Mouse (Mus musculus) lung, embryonic 14.5 days (tissue): ENCODE measurements around the gene Rala. TPM values are rescaled to one million over a fixed set of nuclear protein-coding genes. Genes with fewer than 3 reads are reported as not detected.
"Not testable (repeated sequence)": the region's sequence is repeated elsewhere in the genome, so short reads cannot be mapped to it uniquely, and the experiment has no call there.

Experiments
- ATAC-seq: fragments of 200-750 bp; cut with Nextera tagmentation; 2 replicates; pipeline ENCODE4 v1.8.0; 2017; ENCODE audit warnings: mild to moderate bottlenecking, moderate TSS enrichment, moderate library complexity; ENCODE audit not compliant: insufficient read depth
- DNase-seq: peaks from one replicate; pipeline ENCODE4 v3.0.0-alpha.2; 2015
- H3K27ac ChIP-seq: fragments of 300-500 bp; sonication (generic); 2 replicates; pipeline ENCODE4 v1.5.1; 2014; ENCODE audit warnings: low read depth, mild to moderate bottlenecking, moderate library complexity
- H3K27me3 ChIP-seq: fragments of 300-500 bp; sonication (generic); 2 replicates; pipeline ENCODE4 v1.6.1; 2014; ENCODE audit warnings: low read length, control low read depth; ENCODE audit not compliant: insufficient read depth
- H3K36me3 ChIP-seq: fragments of 300-500 bp; sonication (generic); 2 replicates; pipeline ENCODE4 v1.6.1; 2014; ENCODE audit warnings: control low read depth; ENCODE audit not compliant: insufficient read depth
- H3K4me1 ChIP-seq: fragments of 300-500 bp; sonication (generic); 2 replicates; pipeline ENCODE4 v1.6.1; 2014; ENCODE audit warnings: antibody characterized with exemption, control low read depth; ENCODE audit not compliant: insufficient read depth
- H3K4me2 ChIP-seq: fragments of 300-500 bp; sonication (generic); 2 replicates; pipeline ENCODE4 v1.6.1; 2014; ENCODE audit warnings: mild to moderate bottlenecking
- H3K4me3 ChIP-seq: fragments of 300-500 bp; sonication (generic); 2 replicates; pipeline ENCODE4 v1.5.1; 2014; ENCODE audit warnings: low read depth, low read length
- H3K9ac ChIP-seq: fragments of 300-500 bp; sonication (generic); 2 replicates; pipeline ENCODE4 v1.6.1; 2014
- H3K9me3 ChIP-seq: fragments of 300-500 bp; sonication (generic); 2 replicates; pipeline ENCODE4 v1.6.1; 2016; ENCODE audit warnings: low read depth, low read length, control low read depth
- CTCF ChIP-seq: IDR thresholded peaks from 2 replicates; pipeline ENCODE4 v1.5.1; 2016; ENCODE audit warnings: antibody characterized with exemption, low read depth
- WGBS: fragments of 180-500 bp; shearing (Covaris S2); extraction: QIAGEN DNeasy Blood & Tissue Kit; methylation state at CpG from one replicate; pipeline ENCODE4 v1.1.7; 2014; 5-methylcytosine and 5-hydroxymethylcytosine counted together
- polyA plus RNA-seq: library from polyadenylated mRNA; unstranded; fragments of >200 nt; fragmentation: Nextera tagmentation; extraction: Ambion mirVana; gene quantifications from 2 replicates; pipeline ENCODE4 v1.2.1, GENCODE M21; 2014

Rala gene
- polyA plus RNA-seq, 1 experiment from 2014 or later, result 109 TPM

DNA sequence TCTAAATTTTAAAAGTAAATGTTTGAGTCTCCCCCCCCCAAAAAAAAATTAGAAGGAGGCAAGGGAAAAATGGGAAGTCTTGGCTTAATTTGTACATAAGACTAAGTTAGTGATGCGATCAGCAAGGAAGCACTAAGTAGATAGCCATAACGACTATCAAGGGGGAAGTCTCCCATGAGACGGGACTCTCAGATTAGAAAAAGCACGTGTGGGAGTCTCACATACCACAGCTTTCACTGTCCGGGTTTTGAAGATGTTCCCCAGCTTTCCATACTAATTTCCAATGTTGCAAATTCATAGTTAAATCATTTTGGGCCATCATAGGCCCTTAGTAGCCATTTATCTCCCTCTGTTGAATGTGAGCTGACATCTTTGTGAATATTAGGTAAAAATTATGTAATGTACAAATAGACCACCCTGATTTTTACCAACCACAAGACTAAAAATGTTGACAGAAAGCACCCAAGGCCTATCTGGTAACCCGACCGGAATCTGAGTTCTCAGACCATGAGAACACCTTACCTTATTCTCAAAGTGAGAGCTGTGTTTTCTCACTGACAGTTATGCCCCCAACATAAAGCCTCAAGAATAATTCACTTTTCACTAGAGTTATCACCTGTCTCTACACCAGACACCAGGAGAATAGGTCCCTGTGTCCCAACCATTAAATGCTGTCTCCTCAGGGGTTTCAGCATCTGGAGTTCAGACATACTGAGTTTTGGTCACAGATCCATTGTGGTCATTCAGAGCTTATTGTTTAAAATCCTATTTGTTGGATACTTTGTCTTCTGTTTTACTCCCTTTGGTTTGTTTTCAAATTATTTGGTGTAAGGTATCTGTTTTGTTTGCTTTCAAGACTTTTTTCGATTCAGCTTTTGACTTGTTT, 33.1 kb upstream of the Rala start:
- WGBS, result 70% methylated on average over 8 of the region's 8 CpGs
- no peak for ATAC-seq

GRCm38 (mm10) chr13:17975891-17976290, 31.9 kb upstream of the Rala start:
- Histone ChIP-seq H3K4me3 (no peak overlapping the region), H3K9ac (no peak overlapping the region), H3K9me3 (no peaks in the 10 kb centered on the region; the same call in 1 of the 2 replicates), H3K27me3 (no peaks in the 10 kb centered on the region), H3K4me2 (no peak overlapping the region), H3K27ac (no peak overlapping the region), H3K36me3 (no peaks in the 10 kb centered on the region), H3K4me1 (no peaks in the 10 kb centered on the region)
- no peak for ATAC-seq
- WGBS, result 57% methylated on average over 2 of the region's 2 CpGs
- DNase-seq, result no peak
- no peak for TF ChIP-seq CTCF

More for the DNA sequence above, 33.1 kb upstream of the Rala start:
- Histone ChIP-seq H3K4me1 (no peaks in the 10 kb centered on the region), H3K36me3 (no peaks in the 10 kb centered on the region), H3K9me3 (no peaks in the 10 kb centered on the region; the same call in 1 of the 2 replicates), H3K27me3 (no peaks in the 10 kb centered on the region), H3K4me3 (no peak overlapping the region), H3K27ac (no peak overlapping the region), H3K9ac (no peak overlapping the region), H3K4me2 (no peak overlapping the region)
- TF ChIP-seq CTCF, result no peak
- DNase-seq, result no peak

DNA sequence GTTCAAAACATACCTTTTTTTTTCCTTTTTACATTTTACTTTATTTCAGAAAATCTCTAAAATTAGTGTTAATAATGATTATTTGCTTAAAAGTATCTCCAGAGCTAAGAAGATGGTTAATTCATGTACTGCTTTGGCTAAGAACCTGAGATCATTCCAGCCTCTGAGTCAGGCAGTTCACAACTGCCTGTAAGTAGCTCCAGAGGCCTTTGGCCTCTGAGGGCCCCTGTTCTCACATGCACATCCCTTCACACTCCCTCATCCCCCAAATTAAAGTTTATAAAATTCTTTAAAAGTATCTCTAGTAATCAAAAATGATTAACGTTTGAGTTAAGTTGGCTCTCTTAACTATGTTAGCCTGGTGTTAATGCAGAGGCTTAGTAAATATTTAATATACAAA, 31.4 kb upstream of the Rala start:
- Histone ChIP-seq H3K4me3 (no peak overlapping the region), H3K4me1 (no peaks in the 10 kb centered on the region), H3K4me2 (no peak overlapping the region), H3K27ac (no peak overlapping the region), H3K9me3 (no peaks in the 10 kb centered on the region; the same call in 1 of the 2 replicates), H3K27me3 (no peaks in the 10 kb centered on the region), H3K9ac (no peak overlapping the region), H3K36me3 (no peaks in the 10 kb centered on the region)
- no peak for DNase-seq
- no peak for ATAC-seq
- WGBS, result 65% methylated on average over 1 of the region's 1 CpGs
- no peak for TF ChIP-seq CTCF

DNA sequence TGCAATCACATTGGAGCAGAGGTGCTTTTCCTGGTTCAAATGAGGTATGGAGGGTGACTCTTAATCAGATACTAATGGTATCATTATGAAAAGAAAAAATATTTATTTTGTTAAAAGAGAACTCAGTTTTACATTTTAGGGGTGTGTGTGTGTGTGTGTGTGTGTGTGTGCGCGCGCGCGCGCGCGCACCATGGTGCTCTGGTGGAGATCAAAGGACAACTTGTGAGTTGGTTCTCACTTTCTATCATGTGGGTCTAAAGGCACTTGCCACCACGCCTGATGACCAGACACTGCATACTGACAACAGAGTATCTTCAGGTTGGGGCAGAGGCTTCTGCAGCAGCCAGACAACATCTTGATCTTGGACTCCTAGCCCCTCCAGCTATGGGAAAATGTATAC, 30.7 kb upstream of the Rala start:
- H3K27ac ChIP-seq, result no peak overlapping the region
- no peak overlapping the region for H3K4me3 ChIP-seq
- no peak overlapping the region for H3K9ac ChIP-seq
- H3K4me1 ChIP-seq, result no peaks in the 10 kb centered on the region
- H3K9me3 ChIP-seq, result no peaks in the 10 kb centered on the region; the same call in 1 of the 2 replicates
- ATAC-seq (no peak), DNase-seq (no peak)
- H3K36me3 ChIP-seq, result no peaks in the 10 kb centered on the region
- no peak for TF ChIP-seq CTCF
- 94% methylated on average over 9 of the region's 9 CpGs for WGBS
- H3K27me3 ChIP-seq, result no peaks in the 10 kb centered on the region
- H3K4me2 ChIP-seq, result no peak overlapping the region

DNA sequence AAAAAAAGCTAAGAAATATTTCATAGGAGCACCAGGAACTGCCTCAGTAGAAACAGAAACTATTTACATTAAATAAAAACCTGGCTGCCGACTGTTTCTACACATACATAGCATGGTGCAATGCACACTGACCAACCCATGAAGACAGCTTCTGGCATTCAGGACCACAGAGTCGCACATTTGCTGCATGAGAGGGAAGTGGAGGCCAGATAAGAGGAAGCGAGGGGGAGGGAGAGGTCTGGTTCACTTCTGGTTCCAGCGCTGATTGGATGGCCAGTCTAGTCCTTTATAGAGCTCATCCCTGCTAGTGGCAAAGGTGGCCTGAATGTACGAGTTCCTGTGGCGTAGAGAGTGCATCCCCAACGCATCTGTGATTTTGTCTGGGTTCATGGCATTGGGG, 16.6 kb upstream of the Rala start:
- no peak overlapping the region for H3K4me2 ChIP-seq
- no peak for DNase-seq
- H3K4me3 ChIP-seq, result no peak overlapping the region
- H3K9me3 ChIP-seq, result no peaks in the 10 kb centered on the region
- H3K9ac ChIP-seq, result no peak overlapping the region
- WGBS, result 79% methylated on average over 7 of the region's 7 CpGs
- ATAC-seq, result no peak
- H3K36me3 ChIP-seq, result no peaks in the 10 kb centered on the region
- no peak overlapping the region for H3K27ac ChIP-seq
- no peaks in the 10 kb centered on the region for H3K27me3 ChIP-seq
- H3K4me1 ChIP-seq, result no peaks in the 10 kb centered on the region
- TF ChIP-seq CTCF, result no peak

DNA sequence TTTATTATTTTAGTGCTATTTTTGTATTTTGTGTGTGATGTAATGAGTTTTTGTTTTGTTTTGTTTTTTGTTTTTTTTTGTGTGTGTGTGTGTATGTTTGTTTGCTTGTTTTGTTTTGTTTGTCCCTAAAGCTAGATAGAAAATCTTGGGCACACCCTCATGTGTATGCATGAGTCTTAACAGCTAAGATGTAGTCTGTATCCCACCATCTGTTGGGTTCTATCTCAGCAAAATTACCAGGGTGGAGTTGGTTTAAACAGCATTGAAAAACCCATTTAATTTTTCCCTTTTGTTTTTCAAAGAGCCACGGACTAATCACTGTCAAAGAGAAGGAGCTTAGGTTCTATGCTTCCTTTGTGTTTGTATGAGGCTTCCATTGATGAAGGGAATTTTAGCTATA, 10.2 kb upstream of the Rala start:
- 49% methylated on average over 1 of the region's 1 CpGs for whole genome bisulfite sequencing
- no peak for TF ChIP-seq CTCF
- H3K4me3 ChIP-seq, result no peak overlapping the region
- no peaks in the 10 kb centered on the region for H3K27me3 ChIP-seq
- no peak overlapping the region for H3K4me2 ChIP-seq
- no peak overlapping the region for H3K9ac ChIP-seq
- no peaks in the 10 kb centered on the region for H3K4me1 ChIP-seq
- ATAC-seq (no peak), DNase-seq (no peak)
- H3K36me3 ChIP-seq, result no peaks in the 10 kb centered on the region
- H3K9me3 ChIP-seq, result no peaks in the 10 kb centered on the region
- no peak overlapping the region for H3K27ac ChIP-seq

GRCm38 (mm10) chr13:17950581-17950980, 6.5 kb upstream of the Rala start:
- not testable (repeated sequence) for ATAC-seq, H3K27me3 ChIP-seq, H3K9ac ChIP-seq, DNase-seq, H3K4me3 ChIP-seq, H3K4me1 ChIP-seq, H3K27ac ChIP-seq, H3K9me3 ChIP-seq, H3K36me3 ChIP-seq, H3K4me2 ChIP-seq
- WGBS, result 90% methylated on average over 8 of the region's 8 CpGs
